Comparison of ENCODE assay signal across 7 mouse cellular contexts in genomic region chr5:88886349-88886667, GRCm38 (mm10). TPM values are rescaled to one million over a fixed set of nuclear protein-coding genes. Genes with fewer than 3 reads are reported as not detected.
DNase-seq lines count a peak whose midpoint lies in the region; ATAC-seq and TF ChIP-seq lines count a peak whose summit lies in the region.

No protein-coding gene starts in this region.

- no peak overlapping the region for H3K27ac ChIP-seq in forebrain, embryonic 12.5 days
- peak overlapping the region; percentile 91 for H3K27ac ChIP-seq in limb, embryonic 10.5 days
- H3K27ac ChIP-seq in olfactory bulb, adult 2 months (ENCODE audit: insufficient read depth, low read depth, low read length): no peak overlapping the region

- peak overlapping the region; percentile 37 for H3K4me3 ChIP-seq in lung, adult 2 months (replicated peaks; ENCODE audit: extremely low read depth, low read depth, low read length)
- peak overlapping the region; percentile 72 for H3K4me3 ChIP-seq in forebrain, embryonic 12.5 days (replicated peaks)
- H3K4me3 ChIP-seq in limb, embryonic 10.5 days: peak overlapping the region; percentile 83
- peak overlapping the region; percentile 94 for H3K4me3 ChIP-seq in olfactory bulb, adult 2 months (ENCODE audit: insufficient read depth, low read depth, low read length)

- no peaks in the 10 kb centered on the region for H3K36me3 ChIP-seq in forebrain, embryonic 12.5 days (replicated peaks)
- no peaks in the 10 kb centered on the region for H3K36me3 ChIP-seq in limb, embryonic 10.5 days

- no peak for TF ChIP-seq POLR2A in lung, adult 2 months (IDR thresholded peaks at IDR 0.05; ENCODE audit: borderline replicate concordance, extremely low read depth, low read depth, low read length)
- TF ChIP-seq POLR2A in olfactory bulb, adult 2 months (IDR thresholded peaks at IDR 0.05; ENCODE audit: insufficient read depth, low read depth, low read length): no peak

- no peak for TF ChIP-seq CTCF in lung, adult 2 months (IDR thresholded peaks at IDR 0.05; ENCODE audit: insufficient read depth, low read length)
- TF ChIP-seq CTCF in olfactory bulb, adult 2 months (IDR thresholded peaks at IDR 0.05; ENCODE audit: insufficient read depth, low read depth, low read length): no peak

- no peaks in the 10 kb centered on the region for H3K4me1 ChIP-seq in lung, adult 2 months (ENCODE audit: control insufficient read depth, insufficient read depth, low read length)
- H3K4me1 ChIP-seq in forebrain, embryonic 12.5 days: peaks cover 14% of the 10 kb centered on the region
- peaks cover 23% of the 10 kb centered on the region for H3K4me1 ChIP-seq in limb, embryonic 10.5 days
- 0 out of 2 replicates have a peak, but pooled peaks cover 4% of the 10 kb centered on the region for H3K4me1 ChIP-seq in olfactory bulb, adult 2 months (ENCODE audit: control insufficient read depth, insufficient read depth, low read length)

- under 1% methylated on average over 14 of the region's 14 CpGs for WGBS in lung, adult 2 months
- WGBS in forebrain, embryonic 12.5 days: under 1% methylated on average over 14 of the region's 14 CpGs
- WGBS in limb, embryonic 10.5 days: 1% methylated on average over 14 of the region's 14 CpGs
- WGBS in olfactory bulb, adult 2 months: under 1% methylated on average over 14 of the region's 14 CpGs

- H3K4me2 ChIP-seq in forebrain, embryonic 12.5 days: peak overlapping the region; percentile 94

- no peak for DNase-seq in lung, adult 2 months
- DNase-seq in lung, adult 18-20 months: no peak
- DNase-seq in limb, embryonic 10.5 days (ENCODE audit: low spot score): no peak
- no peak for DNase-seq in natural killer cell, adult 2 months (ENCODE audit: low spot score in 2 of 2)

- ATAC-seq in forebrain, embryonic 12.5 days (ENCODE audit: low FRiP score): no peak
- no peak for ATAC-seq in megakaryocyte-erythroid progenitor cell, adult 5-6 weeks (replicated peaks; ENCODE audit: low FRiP score, low TSS enrichment, poor library complexity, severe bottlenecking)

- H3K27me3 ChIP-seq in forebrain, embryonic 12.5 days: peaks cover 24% of the 10 kb centered on the region
- H3K27me3 ChIP-seq in limb, embryonic 10.5 days (ENCODE audit: low read depth, poor library complexity, severe bottlenecking): peaks cover 14% of the 10 kb centered on the region

- peak overlapping the region; percentile 69 for H3K9ac ChIP-seq in forebrain, embryonic 12.5 days

- no peaks in the 10 kb centered on the region for H3K9me3 ChIP-seq in forebrain, embryonic 12.5 days
- H3K9me3 ChIP-seq in limb, embryonic 10.5 days (replicated peaks): no peaks in the 10 kb centered on the region

RNA-seq across cellular contexts. Expression of gene Slc4a4, which starts 0.3 kb away (rescaled TPM):
- polyA plus RNA-seq in lung, adult 2 months (2012; rRNA removed): 2.7 and 4.8 TPM in 2 replicates
- polyA plus RNA-seq in forebrain, embryonic 12.5 days (2016; fragmentation: Nextera tagmentation; extraction: Ambion mirVana): 1.7 and 2.3 TPM in 2 replicates
- 2.2 and 2.5 TPM in 2 replicates for polyA plus RNA-seq in limb, embryonic 10.5 days (2016; fragmentation: Nextera tagmentation; extraction: Ambion mirVana)
- polyA plus RNA-seq in olfactory bulb, adult 2 months (2012; ENCODE audit: insufficient read depth, insufficient read length, low replicate concordance, missing spikeins): 154 and 905 TPM in 2 replicates
- not detected in 2 replicates for total RNA-seq in megakaryocyte-erythroid progenitor cell, adult 5-6 weeks (2014; fragmentation: Nextera tagmentation)
- total RNA-seq in megakaryocyte-erythroid progenitor cell, adult 5-6 weeks (2017): not detected in 2 replicates

Comparison
In these comparisons a context has a peak if more than half of its experiments do, and no peak if none do; other contexts are left out.
1. H3K4me3 ChIP-seq: peak in every context shown above with its lines; median percentile 94 in olfactory bulb, adult 2 months; 83 in limb, embryonic 10.5 days; 72 in forebrain, embryonic 12.5 days; 37 in lung, adult 2 months.
2. RNA of gene Slc4a4, which starts 0.3 kb away (polyA plus RNA-seq): 154 to 905 TPM in olfactory bulb, adult 2 months; 2.7 to 4.8 TPM in lung, adult 2 months, 1.7 to 2.3 TPM in forebrain, embryonic 12.5 days and 2.2 to 2.5 TPM in limb, embryonic 10.5 days; every median in the first group is over 10 times any median in the second.